Mouse (Mus musculus) mature B cell (primary cell): ENCODE measurements around the gene Ccdc160.

ENCODE experiments used
- in situ Hi-C: fragments of 300-500 bp; cut with MboI; formaldehyde crosslinking; loops from 2 replicates; pipeline ENCODE4 v1.14.3; 2019

Ccdc160 gene

GRCm38 (mm10) chrX:52790980-52791593, at the start of gene Ccdc160:
Gene Ccdc160, plus strand, starts transcription at chrX:52791200.
- in situ Hi-C loops: loop anchor here (25.0 kb wide), 1 partner anchor 146 kb away; no protein-coding TSS in a partner anchor

GRCm38 (mm10) chrX:52743781-52744180, 47.2 kb upstream of the Ccdc160 start:
- in situ Hi-C loops: no loop called here

- in situ Hi-C loops: no loop called here
These were observed 46.6 kb upstream of the Ccdc160 start for GRCm38 (mm10) chrX:52744201-52745051.

GRCm38 (mm10) chrX:52745462-52745861, 45.5 kb upstream of the Ccdc160 start:
- in situ Hi-C loops: no loop called here

- in situ Hi-C loops: no loop called here
These were observed 45.1 kb upstream of the Ccdc160 start for GRCm38 (mm10) chrX:52745917-52746316.

- in situ Hi-C loops: no loop called here
These were observed 44.2 kb upstream of the Ccdc160 start for GRCm38 (mm10) chrX:52746849-52747248.

- in situ Hi-C loops: no loop called here
These were observed 37.4 kb upstream of the Ccdc160 start for GRCm38 (mm10) chrX:52753491-52754085.

- in situ Hi-C loops: no loop called here
These were observed 33.8 kb upstream of the Ccdc160 start for GRCm38 (mm10) chrX:52757164-52757563.

GRCm38 (mm10) chrX:52759232-52759631, 31.8 kb upstream of the Ccdc160 start:
- in situ Hi-C loops: no loop called here

GRCm38 (mm10) chrX:52760191-52760945, 30.6 kb upstream of the Ccdc160 start:
- in situ Hi-C loops: no loop called here

GRCm38 (mm10) chrX:52762221-52762620, 28.8 kb upstream of the Ccdc160 start:
- in situ Hi-C loops: no loop called here

GRCm38 (mm10) chrX:52775973-52776372, 15.0 kb upstream of the Ccdc160 start:
- in situ Hi-C loops: loop anchor here (25.0 kb wide), 1 partner anchor 161 kb away; no protein-coding TSS in a partner anchor

- in situ Hi-C loops: loop anchor here (25.0 kb wide), 1 partner anchor 160 kb away; no protein-coding TSS in a partner anchor
These were observed 13.3 kb upstream of the Ccdc160 start for GRCm38 (mm10) chrX:52777671-52778070.

GRCm38 (mm10) chrX:52783898-52784297, 7.1 kb upstream of the Ccdc160 start:
- in situ Hi-C loops: loop anchor here (25.0 kb wide), 1 partner anchor 153 kb away; no protein-coding TSS in a partner anchor

- in situ Hi-C loops: loop anchor here (25.0 kb wide), 1 partner anchor 145 kb away; no protein-coding TSS in a partner anchor
These were observed 1.1 kb downstream of the Ccdc160 start for GRCm38 (mm10) chrX:52791944-52792719.

GRCm38 (mm10) chrX:52792861-52793260, 1.9 kb downstream of the Ccdc160 start:
- in situ Hi-C loops: loop anchor here (25.0 kb wide), 1 partner anchor 144 kb away; no protein-coding TSS in a partner anchor

GRCm38 (mm10) chrX:52795816-52796215, 4.8 kb downstream of the Ccdc160 start:
- in situ Hi-C loops: loop anchor here (25.0 kb wide), 1 partner anchor 141 kb away; no protein-coding TSS in a partner anchor

- in situ Hi-C loops: loop anchor here (25.0 kb wide), 1 partner anchor 140 kb away; no protein-coding TSS in a partner anchor
These were observed 6.1 kb downstream of the Ccdc160 start for GRCm38 (mm10) chrX:52797031-52797625.

- in situ Hi-C loops: loop anchor here (25.0 kb wide), 1 partner anchor 139 kb away; no protein-coding TSS in a partner anchor
These were observed 7.3 kb downstream of the Ccdc160 start for GRCm38 (mm10) chrX:52798255-52798654.

- in situ Hi-C loops: loop anchor here (25.0 kb wide), 1 partner anchor 138 kb away; no protein-coding TSS in a partner anchor
These were observed 8.6 kb downstream of the Ccdc160 start for GRCm38 (mm10) chrX:52799566-52799965.
